Mouse (Mus musculus) forebrain, embryonic 15.5 days (tissue): ENCODE results near the gene Fn1. TPM values are rescaled to one million over a fixed set of nuclear protein-coding genes. Genes with fewer than 3 reads are reported as not detected.

Experiments used
- ATAC-seq: fragments of 200-750 bp; cut with Nextera tagmentation; replicated peaks from 2 replicates; pipeline ENCODE4 v1.8.0; 2017; ENCODE audit warnings: mild to moderate bottlenecking, moderate TSS enrichment, moderate library complexity
- H3K27ac ChIP-seq: fragments of 300-500 bp; sonication (generic); replicated peaks from 2 replicates; pipeline ENCODE4 v1.5.1; 2015; ENCODE audit warnings: mild to moderate bottlenecking, inconsistent platforms
- H3K27me3 ChIP-seq: fragments of 300-500 bp; sonication (generic); 2 replicates; pipeline ENCODE4 v1.6.1; 2015; ENCODE audit warnings: inconsistent platforms
- H3K36me3 ChIP-seq: fragments of 300-500 bp; sonication (generic); 2 replicates; pipeline ENCODE4 v1.6.1; 2015; ENCODE audit warnings: mild to moderate bottlenecking, inconsistent platforms
- H3K4me1 ChIP-seq: fragments of 300-500 bp; sonication (generic); 2 replicates; pipeline ENCODE4 v1.6.1; 2015; ENCODE audit warnings: inconsistent platforms
- H3K4me2 ChIP-seq: fragments of 300-500 bp; sonication (generic); replicated peaks from 2 replicates; pipeline ENCODE4 v1.6.1; 2015; ENCODE audit warnings: mild to moderate bottlenecking, inconsistent platforms
- H3K4me3 ChIP-seq: fragments of 300-500 bp; sonication (generic); 2 replicates; pipeline ENCODE4 v1.5.1; 2015; ENCODE audit warnings: mild to moderate bottlenecking, inconsistent platforms
- H3K9ac ChIP-seq: fragments of 300-500 bp; sonication (generic); replicated peaks from 2 replicates; pipeline ENCODE4 v1.6.1; 2015; ENCODE audit warnings: mild to moderate bottlenecking, inconsistent platforms
- H3K9me3 ChIP-seq: fragments of 300-500 bp; sonication (generic); 2 replicates; pipeline ENCODE4 v1.6.1; 2016; ENCODE audit warnings: inconsistent platforms
- WGBS: fragments of 180-500 bp; shearing (Covaris S2); methylation state at CpG from one replicate; pipeline ENCODE4 v1.1.7; 2015; ENCODE audit warnings: mixed read lengths; 5-methylcytosine and 5-hydroxymethylcytosine counted together
- polyA plus RNA-seq: library from polyadenylated mRNA; unstranded; fragments of >200 nt; fragmentation: Nextera tagmentation; extraction: Ambion mirVana; gene quantifications from 2 replicates; pipeline ENCODE4 v1.2.1, GENCODE M21; 2015

Gene Fn1
- polyA plus RNA-seq, 1 experiment from 2014 or later = 28.2 TPM

DNA sequence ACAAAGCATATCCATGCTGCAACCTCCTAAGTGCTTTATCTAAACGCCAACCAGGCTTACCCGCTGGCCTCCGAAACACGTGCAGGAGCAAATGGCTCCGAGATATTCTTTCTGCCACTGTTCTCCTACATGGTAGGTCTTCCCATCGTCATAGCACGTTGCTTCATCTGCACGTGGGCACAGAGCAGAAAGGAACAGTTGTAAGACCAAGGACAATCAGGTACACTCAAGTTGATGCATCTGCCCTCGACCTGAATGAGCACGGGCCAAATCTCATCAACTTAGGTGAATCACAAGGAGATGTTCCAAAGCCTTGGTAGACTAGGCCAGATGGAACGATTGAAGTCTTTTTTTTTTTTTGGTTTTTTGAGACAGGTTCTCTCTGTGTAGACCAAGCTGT, 63.0 kb downstream of the Fn1 start:
- no peak for ATAC-seq
- H3K27ac ChIP-seq = no peak overlapping the region
- no peak overlapping the region for H3K4me3 ChIP-seq
- H3K4me2 ChIP-seq = no peak overlapping the region
- H3K36me3 ChIP-seq = peaks cover 4% of the 10 kb centered on the region; the same call in 1 of the 2 replicates
- H3K27me3 ChIP-seq = no peaks in the 10 kb centered on the region
- no peaks in the 10 kb centered on the region for H3K4me1 ChIP-seq
- 96% methylated on average over 11 of the region's 11 CpGs for WGBS
- H3K9ac ChIP-seq = no peak overlapping the region
- no peaks in the 10 kb centered on the region for H3K9me3 ChIP-seq

- Histone ChIP-seq H3K4me2 (no peak overlapping the region), H3K4me3 (no peak overlapping the region), H3K27me3 (no peaks in the 10 kb centered on the region), H3K9ac (no peak overlapping the region), H3K9me3 (no peaks in the 10 kb centered on the region), H3K36me3 (peaks cover 4% of the 10 kb centered on the region; the same call in 1 of the 2 replicates), H3K4me1 (no peaks in the 10 kb centered on the region), H3K27ac (no peak overlapping the region)
- WGBS = 92% methylated on average over 7 of the region's 7 CpGs
- no peak for ATAC-seq
Measured at GRCm38 (mm10) chr1:71586658-71587057, 66.3 kb downstream of the Fn1 start.

- H3K4me2 ChIP-seq = no peak overlapping the region
- WGBS = 90% methylated on average over 7 of the region's 7 CpGs
- no peaks in the 10 kb centered on the region for H3K27me3 ChIP-seq
Measured at GRCm38 (mm10) chr1:71583900-71584299, 69.1 kb downstream of the Fn1 start.

GRCm38 (mm10) chr1:71583302-71583701, 69.7 kb downstream of the Fn1 start:
- no peak overlapping the region for H3K4me2 ChIP-seq
- no peaks in the 10 kb centered on the region for H3K27me3 ChIP-seq
- 96% methylated on average over 8 of the region's 8 CpGs for WGBS
- H3K4me3 ChIP-seq = no peak overlapping the region
- H3K9me3 ChIP-seq = no peaks in the 10 kb centered on the region
- peaks cover 7% of the 10 kb centered on the region for H3K36me3 ChIP-seq
- no peak overlapping the region for H3K27ac ChIP-seq
- no peaks in the 10 kb centered on the region for H3K4me1 ChIP-seq
- H3K9ac ChIP-seq = no peak overlapping the region
- ATAC-seq = no peak

More at GRCm38 (mm10) chr1:71583900-71584299, 69.1 kb downstream of the Fn1 start:
- H3K9me3 ChIP-seq = no peaks in the 10 kb centered on the region
- peaks cover 4% of the 10 kb centered on the region; the same call in 1 of the 2 replicates for H3K36me3 ChIP-seq
- H3K4me3 ChIP-seq = no peak overlapping the region
- no peak overlapping the region for H3K9ac ChIP-seq
- H3K4me1 ChIP-seq = no peaks in the 10 kb centered on the region
- H3K27ac ChIP-seq = no peak overlapping the region
- no peak for ATAC-seq

DNA sequence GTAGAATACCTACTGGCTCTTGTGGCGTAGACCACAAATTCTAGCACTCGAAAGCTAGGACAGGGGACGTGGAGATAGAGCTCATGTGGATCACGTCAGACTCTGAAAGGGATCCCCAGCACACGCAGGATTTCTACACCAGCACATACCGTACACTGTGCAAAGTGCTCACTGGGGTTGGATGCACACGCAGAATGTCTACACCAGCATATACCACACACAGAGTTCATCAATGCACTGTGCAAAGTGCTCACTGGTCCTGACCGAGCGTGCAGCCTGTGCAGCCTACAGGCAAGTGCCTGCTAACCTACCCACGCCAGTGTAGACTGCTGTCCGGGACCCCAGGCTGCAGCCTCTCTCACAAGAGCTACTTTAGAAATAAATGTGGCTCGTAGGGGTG, 72.6 kb downstream of the Fn1 start:
- WGBS = 93% methylated on average over 12 of the region's 12 CpGs
- no peak overlapping the region for H3K27ac ChIP-seq
- no peak overlapping the region for H3K4me2 ChIP-seq
- H3K27me3 ChIP-seq = no peaks in the 10 kb centered on the region
- H3K4me1 ChIP-seq = no peaks in the 10 kb centered on the region
- ATAC-seq = no peak
- H3K9me3 ChIP-seq = no peaks in the 10 kb centered on the region
- H3K9ac ChIP-seq = no peak overlapping the region
- H3K36me3 ChIP-seq = peaks cover 32% of the 10 kb centered on the region
- no peak overlapping the region for H3K4me3 ChIP-seq

- Histone ChIP-seq H3K27me3 (no peaks in the 10 kb centered on the region), H3K4me1 (no peaks in the 10 kb centered on the region), H3K36me3 (peaks cover 32% of the 10 kb centered on the region), H3K4me2 (no peak overlapping the region), H3K4me3 (no peak overlapping the region), H3K9me3 (no peaks in the 10 kb centered on the region), H3K9ac (no peak overlapping the region), H3K27ac (no peak overlapping the region)
- no peak for ATAC-seq
- WGBS = 89% methylated on average over 4 of the region's 4 CpGs
Measured at GRCm38 (mm10) chr1:71579526-71579925, 73.5 kb downstream of the Fn1 start.

DNA sequence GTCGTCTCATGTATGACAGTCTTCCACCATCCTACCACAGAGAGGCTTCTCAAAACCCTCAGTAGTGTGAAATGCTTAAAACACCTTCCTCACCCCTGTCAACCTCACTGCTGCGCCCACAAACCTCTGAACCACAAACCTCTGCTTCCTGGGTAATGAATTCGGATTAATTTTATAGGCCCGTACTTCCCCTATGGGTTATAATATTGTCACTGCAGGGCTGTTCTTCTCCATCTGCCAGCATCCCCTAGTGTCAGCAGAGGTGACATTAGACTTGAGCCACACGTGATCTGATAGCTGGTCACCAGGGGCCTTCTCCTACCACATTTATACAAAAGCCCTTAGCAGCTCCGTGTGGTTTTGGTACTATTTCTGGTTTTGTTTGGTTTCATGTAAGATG, 76.2 kb downstream of the Fn1 start:
- Histone ChIP-seq H3K36me3 (peaks cover 43% of the 10 kb centered on the region), H3K9ac (no peak overlapping the region), H3K9me3 (no peaks in the 10 kb centered on the region), H3K27me3 (no peaks in the 10 kb centered on the region), H3K27ac (no peak overlapping the region), H3K4me2 (no peak overlapping the region), H3K4me3 (no peak overlapping the region), H3K4me1 (no peaks in the 10 kb centered on the region)
- ATAC-seq = no peak
- WGBS = 91% methylated on average over 6 of the region's 6 CpGs

GRCm38 (mm10) chr1:71575987-71576386, 77.0 kb downstream of the Fn1 start:
- H3K4me3 ChIP-seq = no peak overlapping the region
- no peaks in the 10 kb centered on the region for H3K9me3 ChIP-seq
- no peaks in the 10 kb centered on the region for H3K4me1 ChIP-seq
- no peak overlapping the region for H3K4me2 ChIP-seq
- H3K27ac ChIP-seq = no peak overlapping the region
- ATAC-seq = no peak
- H3K9ac ChIP-seq = no peak overlapping the region
- WGBS = 77% methylated on average over 7 of the region's 7 CpGs
- H3K36me3 ChIP-seq = peaks cover 51% of the 10 kb centered on the region
- H3K27me3 ChIP-seq = no peaks in the 10 kb centered on the region

DNA sequence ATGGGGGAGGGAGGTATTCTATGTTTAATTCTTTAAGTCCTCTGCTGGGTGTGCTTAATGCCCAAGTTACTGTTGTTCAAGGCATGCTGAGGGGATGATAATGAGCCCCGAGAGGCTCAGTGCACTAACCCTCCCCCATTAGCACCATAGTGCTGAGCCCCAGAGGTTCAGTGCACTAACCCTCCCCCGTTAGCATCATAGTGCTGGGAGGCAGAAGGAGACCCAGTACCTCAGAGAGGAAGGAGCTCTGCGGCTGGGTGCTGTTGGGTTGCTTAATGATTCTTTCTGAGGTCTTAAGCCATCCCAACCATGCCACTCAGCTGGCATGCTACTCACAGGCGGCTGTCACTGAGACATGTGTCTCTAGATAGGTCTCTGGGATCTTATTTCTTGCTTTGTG, 82.9 kb downstream of the Fn1 start:
- no peak overlapping the region for H3K4me2 ChIP-seq
- H3K36me3 ChIP-seq = peaks cover 51% of the 10 kb centered on the region
- no peaks in the 10 kb centered on the region for H3K4me1 ChIP-seq
- H3K9ac ChIP-seq = no peak overlapping the region
- H3K27ac ChIP-seq = no peak overlapping the region
- no peaks in the 10 kb centered on the region for H3K27me3 ChIP-seq
- WGBS = 91% methylated on average over 4 of the region's 4 CpGs
- H3K9me3 ChIP-seq = no peaks in the 10 kb centered on the region
- no peak for ATAC-seq
- H3K4me3 ChIP-seq = no peak overlapping the region

DNA sequence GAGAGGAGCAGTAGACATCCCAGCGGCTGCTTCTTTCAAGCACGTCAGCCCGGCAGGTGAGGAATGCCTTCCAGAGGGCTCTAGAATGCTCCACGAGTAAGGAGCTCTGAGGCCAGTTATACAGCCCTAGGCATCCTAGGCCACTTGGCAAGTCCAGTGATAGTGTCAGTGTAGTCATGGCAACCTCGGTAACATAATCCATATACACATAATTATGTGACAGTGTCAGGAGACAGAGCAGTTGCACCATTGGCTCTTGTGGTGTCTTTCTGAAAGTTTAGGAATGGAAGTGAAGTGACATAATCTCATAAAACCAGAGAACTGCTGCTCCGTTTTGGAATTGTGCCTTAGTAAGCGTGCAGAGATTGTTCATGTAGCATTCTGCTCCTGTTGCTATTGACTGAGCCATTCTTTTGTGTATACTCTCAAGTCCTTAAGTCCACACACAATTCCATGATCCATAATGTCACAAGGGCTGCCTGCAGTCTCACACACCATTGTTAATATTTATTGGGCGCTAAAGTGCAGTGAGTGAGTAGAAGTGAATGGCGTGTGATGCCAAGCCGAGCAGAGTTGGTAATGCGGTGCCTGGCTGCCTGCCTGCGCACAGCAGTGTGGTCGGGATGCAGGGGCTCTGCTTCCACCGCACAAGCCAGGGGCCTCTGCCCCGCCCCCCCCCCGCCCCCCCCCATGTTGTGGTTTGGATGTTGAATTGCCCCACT, 85.0 kb downstream of the Fn1 start:
- H3K36me3 ChIP-seq = peaks cover 59% of the 10 kb centered on the region

GRCm38 (mm10) chr1:71564291-71564690, 88.7 kb downstream of the Fn1 start:
- no peak overlapping the region for H3K9ac ChIP-seq
- no peaks in the 10 kb centered on the region for H3K4me1 ChIP-seq
- 96% methylated on average over 7 of the region's 7 CpGs for WGBS
- no peak overlapping the region for H3K27ac ChIP-seq
- no peaks in the 10 kb centered on the region for H3K9me3 ChIP-seq
- H3K27me3 ChIP-seq = no peaks in the 10 kb centered on the region
- peaks cover 50% of the 10 kb centered on the region for H3K36me3 ChIP-seq
- ATAC-seq = no peak
- H3K4me2 ChIP-seq = no peak overlapping the region
- no peak overlapping the region for H3K4me3 ChIP-seq

More for the DNA sequence above, 85.0 kb downstream of the Fn1 start:
- 66% methylated on average over 16 of the region's 16 CpGs for WGBS
- no peaks in the 10 kb centered on the region for H3K4me1 ChIP-seq
- H3K27me3 ChIP-seq = no peaks in the 10 kb centered on the region
- H3K4me2 ChIP-seq = no peak overlapping the region
- H3K9ac ChIP-seq = no peak overlapping the region
- H3K9me3 ChIP-seq = no peaks in the 10 kb centered on the region
- H3K27ac ChIP-seq = no peak overlapping the region
- ATAC-seq = peak; percentile 71
- no peak overlapping the region for H3K4me3 ChIP-seq

- H3K4me1 ChIP-seq = peaks cover 14% of the 10 kb centered on the region
- no peaks in the 10 kb centered on the region for H3K27me3 ChIP-seq
- no peak for ATAC-seq
- H3K4me3 ChIP-seq = no peak overlapping the region
- H3K9me3 ChIP-seq = no peaks in the 10 kb centered on the region
- 98% methylated on average over 4 of the region's 4 CpGs for WGBS
- H3K9ac ChIP-seq = no peak overlapping the region
- H3K4me2 ChIP-seq = no peak overlapping the region
- H3K27ac ChIP-seq = no peak overlapping the region
- peaks cover 33% of the 10 kb centered on the region for H3K36me3 ChIP-seq
Measured at GRCm38 (mm10) chr1:71560626-71561025, 92.4 kb downstream of the Fn1 start.
